Mouse (Mus musculus): ENCODE measurements at regions not wholly inside any gene's neighbourhood (a gene's known extent, or its start where the extent isn't known, plus 50 kb on each side); places are given as distances from the start of the nearest gene placed in this dataset.

DNA sequence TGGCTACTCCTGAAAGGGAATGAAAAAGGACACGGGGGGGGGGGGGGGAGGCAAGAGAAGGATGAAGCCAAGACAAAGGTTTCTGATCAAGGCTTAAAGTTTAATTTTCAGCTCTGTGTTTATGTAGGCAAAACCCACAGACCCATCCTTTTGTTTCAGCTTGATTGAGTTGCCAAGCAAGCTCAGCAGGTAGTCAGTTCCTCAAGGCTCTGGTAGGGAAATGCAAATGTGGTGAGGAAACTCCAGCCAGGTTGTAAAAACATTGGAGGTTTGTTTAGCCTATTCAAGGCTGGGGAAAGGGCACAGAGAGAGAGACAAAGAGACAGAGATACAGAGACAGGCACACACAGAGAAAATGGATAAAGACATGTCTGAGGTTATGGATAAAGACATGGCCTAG lies 99.4 kb upstream of the Ddhd1 start:
- no peaks in the 10 kb centered on the region for H3K4me1 ChIP-seq (ENCODE audit: control insufficient read depth, insufficient read depth, low read length)
- H3K27me3 ChIP-seq (ENCODE audit: control insufficient read depth, insufficient read depth, low read length): no peaks in the 10 kb centered on the region
- no peak overlapping the region for H3K9ac ChIP-seq (ENCODE audit: low read depth, low read length, severe bottlenecking)
- no peak for ATAC-seq (ENCODE audit: low FRiP score, low read depth)
- no peak overlapping the region for H3K4me3 ChIP-seq (replicated peaks; ENCODE audit: low read length)
- no peaks in the 10 kb centered on the region for H3K36me3 ChIP-seq (ENCODE audit: control insufficient read depth, insufficient read depth, low read length)
- DNase-seq (ENCODE audit: low spot score): no peak
- no peak overlapping the region for H3K4me2 ChIP-seq (replicated peaks; ENCODE audit: low read depth, low read length, severe bottlenecking)
- 0% methylated on average over 1 of the region's 1 CpGs for WGBS
- H3K9me3 ChIP-seq (ENCODE audit: control insufficient read depth, low read length): no peaks in the 10 kb centered on the region
- no peak overlapping the region for H3K27ac ChIP-seq (replicated peaks; ENCODE audit: low read depth, low read length)
- no peak for TF ChIP-seq POLR2A (IDR thresholded peaks at IDR 0.05; ENCODE audit: borderline replicate concordance, extremely low read depth, insufficient read depth, insufficient read length)

DNA sequence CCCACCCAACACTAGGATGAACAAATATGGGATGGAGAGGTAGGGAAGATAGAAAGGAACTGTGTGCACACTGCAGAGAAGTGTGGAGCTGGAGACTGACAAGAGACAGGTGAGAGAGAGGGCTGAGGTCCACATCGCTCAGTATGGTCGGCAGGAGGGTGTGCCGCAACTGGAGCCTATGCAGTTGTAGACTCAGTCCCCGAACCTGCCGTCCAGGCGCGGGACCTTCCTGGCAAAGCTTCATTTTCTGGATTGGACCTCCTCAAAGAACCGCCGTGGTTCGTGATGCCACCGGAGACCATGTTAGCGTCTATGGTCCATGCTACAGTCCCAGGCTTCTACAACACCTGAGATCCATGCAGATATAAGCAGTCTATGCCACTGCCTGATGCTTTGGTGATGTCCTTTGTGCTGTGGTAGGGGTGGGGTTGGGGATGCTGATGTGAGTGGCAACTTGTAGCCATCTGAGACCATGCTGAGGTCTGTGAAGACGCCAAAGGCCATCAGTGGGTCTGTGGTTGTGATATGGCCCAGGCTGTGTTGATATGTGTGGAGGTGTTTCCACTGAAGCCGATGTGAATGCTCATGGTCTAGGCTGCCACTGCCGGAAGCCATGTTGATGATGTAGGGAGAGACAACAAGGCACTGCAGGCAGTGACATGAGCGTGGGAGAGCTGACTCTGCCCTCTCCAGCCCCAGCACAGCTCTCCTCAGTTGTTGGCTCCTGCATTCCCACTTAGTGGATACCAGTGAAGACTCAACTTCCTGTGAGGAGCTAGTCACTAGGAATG lies 103.1 kb upstream of the Ddhd1 start:
- H3K4me1 ChIP-seq (ENCODE audit: control insufficient read depth, insufficient read depth, low read length): no peaks in the 10 kb centered on the region
- DNase-seq (ENCODE audit: low spot score) (no peak), ATAC-seq (ENCODE audit: low FRiP score, low read depth) (no peak)
- WGBS: 94% methylated on average over 15 of the region's 16 CpGs
- no peaks in the 10 kb centered on the region for H3K27me3 ChIP-seq (ENCODE audit: control insufficient read depth, insufficient read depth, low read length)
- no peak overlapping the region for H3K9ac ChIP-seq (ENCODE audit: low read depth, low read length, severe bottlenecking)
- H3K4me2 ChIP-seq (replicated peaks; ENCODE audit: low read depth, low read length, severe bottlenecking): no peak overlapping the region
- H3K27ac ChIP-seq (replicated peaks; ENCODE audit: low read depth, low read length): no peak overlapping the region
- H3K4me3 ChIP-seq (replicated peaks; ENCODE audit: low read length): no peak overlapping the region
- no peaks in the 10 kb centered on the region for H3K36me3 ChIP-seq (ENCODE audit: control insufficient read depth, insufficient read depth, low read length)
- no peak for TF ChIP-seq POLR2A (IDR thresholded peaks at IDR 0.05; ENCODE audit: borderline replicate concordance, extremely low read depth, insufficient read depth, insufficient read length)
- H3K9me3 ChIP-seq (ENCODE audit: control insufficient read depth, low read length): no peaks in the 10 kb centered on the region

DNA sequence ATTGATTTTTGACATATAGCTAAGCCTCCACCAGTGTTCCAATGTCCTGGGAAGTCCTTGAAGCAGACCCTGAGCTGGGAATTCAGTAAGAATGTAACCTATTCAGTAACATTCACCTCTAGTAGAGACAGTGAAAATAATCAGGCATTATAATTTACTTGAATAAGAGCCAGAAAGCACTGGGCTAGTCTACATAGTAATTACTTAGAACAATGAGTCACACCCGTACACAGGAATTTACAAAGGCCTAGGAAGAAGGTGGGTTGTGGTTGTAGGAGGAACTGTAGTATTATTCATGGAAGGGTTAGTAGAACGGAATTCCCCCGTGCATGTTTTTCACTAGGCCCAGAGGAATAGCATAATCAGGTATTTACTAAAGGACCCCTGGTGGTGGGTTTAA lies 106.3 kb upstream of the Ddhd1 start:
- Histone ChIP-seq H3K27me3 (ENCODE audit: control insufficient read depth, insufficient read depth, low read length) (no peaks in the 10 kb centered on the region), H3K36me3 (ENCODE audit: control insufficient read depth, insufficient read depth, low read length) (no peaks in the 10 kb centered on the region), H3K4me1 (ENCODE audit: control insufficient read depth, insufficient read depth, low read length) (no peaks in the 10 kb centered on the region), H3K27ac (replicated peaks; ENCODE audit: low read depth, low read length) (no peak overlapping the region), H3K4me3 (replicated peaks; ENCODE audit: low read length) (no peak overlapping the region), H3K4me2 (replicated peaks; ENCODE audit: low read depth, low read length, severe bottlenecking) (no peak overlapping the region), H3K9me3 (ENCODE audit: control insufficient read depth, low read length) (no peaks in the 10 kb centered on the region), H3K9ac (ENCODE audit: low read depth, low read length, severe bottlenecking) (no peak overlapping the region)
- 44% methylated on average over 3 of the region's 3 CpGs for WGBS
- ATAC-seq (ENCODE audit: low FRiP score, low read depth): no peak
- no peak for DNase-seq (ENCODE audit: low spot score)
- no peak for TF ChIP-seq POLR2A (IDR thresholded peaks at IDR 0.05; ENCODE audit: borderline replicate concordance, extremely low read depth, insufficient read depth, insufficient read length)

DNA sequence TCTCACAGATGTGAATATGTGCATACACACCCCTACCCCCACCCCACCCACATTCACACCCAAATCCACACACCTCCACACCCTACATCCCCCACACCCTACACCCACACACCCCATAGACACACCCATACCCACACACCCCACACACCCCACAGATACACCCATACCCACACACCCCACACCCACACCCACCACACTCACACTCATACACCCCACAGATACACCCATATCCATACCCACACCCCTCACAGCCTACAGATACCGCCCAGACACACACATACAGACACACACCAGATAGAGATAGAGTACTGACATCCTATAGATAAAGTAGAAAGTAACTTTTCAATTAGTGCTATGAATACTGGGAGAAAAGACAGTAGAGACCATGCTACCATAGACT lies 108.6 kb upstream of the Ddhd1 start:
- Histone ChIP-seq H3K4me1 (ENCODE audit: control insufficient read depth, insufficient read depth, low read length) (no peaks in the 10 kb centered on the region), H3K36me3 (ENCODE audit: control insufficient read depth, insufficient read depth, low read length) (no peaks in the 10 kb centered on the region), H3K27me3 (ENCODE audit: control insufficient read depth, insufficient read depth, low read length) (no peaks in the 10 kb centered on the region), H3K4me3 (replicated peaks; ENCODE audit: low read length) (no peak overlapping the region), H3K9me3 (ENCODE audit: control insufficient read depth, low read length) (no peaks in the 10 kb centered on the region), H3K4me2 (replicated peaks; ENCODE audit: low read depth, low read length, severe bottlenecking) (no peak overlapping the region), H3K27ac (replicated peaks; ENCODE audit: low read depth, low read length) (no peak overlapping the region), H3K9ac (ENCODE audit: low read depth, low read length, severe bottlenecking) (no peak overlapping the region)
- ATAC-seq (ENCODE audit: low FRiP score, low read depth) (no peak), DNase-seq (ENCODE audit: low spot score) (no peak)
- TF ChIP-seq POLR2A (IDR thresholded peaks at IDR 0.05; ENCODE audit: borderline replicate concordance, extremely low read depth, insufficient read depth, insufficient read length): no peak
- 84% methylated on average over 1 of the region's 1 CpGs for WGBS

DNA sequence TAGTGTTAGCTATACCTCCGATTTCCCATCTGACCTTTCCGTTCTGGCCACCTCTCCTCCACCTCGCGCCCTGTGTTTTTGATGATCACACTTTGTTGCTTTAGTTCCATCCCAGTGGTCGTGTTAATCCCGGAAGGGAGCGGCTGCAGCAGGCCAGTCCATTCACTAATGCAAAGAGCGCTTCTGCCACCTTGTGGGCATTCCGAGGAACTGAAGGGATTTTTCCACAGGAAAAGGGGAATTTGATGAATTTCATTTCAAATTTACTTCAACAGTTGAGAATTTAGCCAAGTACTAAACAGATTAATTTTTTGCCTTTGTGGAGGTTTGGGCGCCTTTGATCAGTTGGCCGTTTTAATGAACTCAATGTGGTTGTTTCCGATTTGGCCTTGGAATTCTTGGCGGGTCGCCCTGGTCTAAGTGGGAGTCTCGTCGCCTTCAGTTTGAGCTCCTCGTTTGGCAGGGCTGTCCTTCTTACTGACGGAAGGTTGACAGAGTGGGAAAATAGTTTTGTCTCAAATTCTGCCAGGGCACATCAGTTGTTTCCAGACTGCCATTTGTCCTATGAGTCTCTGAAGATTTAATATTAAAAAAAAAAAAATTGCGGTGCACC lies 114.8 kb upstream of the Ddhd1 start:
- DNase-seq (ENCODE audit: low spot score) (peak; percentile 82), ATAC-seq (ENCODE audit: low FRiP score, low read depth) (peak; percentile 78)
- 17% methylated on average over 19 of the region's 19 CpGs for WGBS
- Histone ChIP-seq H3K9ac (ENCODE audit: low read depth, low read length, severe bottlenecking) (no peak overlapping the region), H3K4me2 (replicated peaks; ENCODE audit: low read depth, low read length, severe bottlenecking) (peak overlapping the region; percentile 44), H3K9me3 (ENCODE audit: control insufficient read depth, low read length) (no peaks in the 10 kb centered on the region), H3K36me3 (ENCODE audit: control insufficient read depth, insufficient read depth, low read length) (no peaks in the 10 kb centered on the region), H3K4me1 (ENCODE audit: control insufficient read depth, insufficient read depth, low read length) (no peaks in the 10 kb centered on the region), H3K27ac (replicated peaks; ENCODE audit: low read depth, low read length) (no peak overlapping the region), H3K4me3 (replicated peaks; ENCODE audit: low read length) (peak overlapping the region; percentile 19; the same call in 1 of the 2 replicates), H3K27me3 (ENCODE audit: control insufficient read depth, insufficient read depth, low read length) (no peaks in the 10 kb centered on the region)
- TF ChIP-seq POLR2A (IDR thresholded peaks at IDR 0.05; ENCODE audit: borderline replicate concordance, extremely low read depth, insufficient read depth, insufficient read length): no peak

All from limb, embryonic 14.5 days (tissue).